Mouse (Mus musculus): Measurements from ENCODE around the gene Aloxe3. TPM values are rescaled to one million over a fixed set of nuclear protein-coding genes. Genes with fewer than 3 reads are reported as not detected.

The Aloxe3 gene
- total RNA-seq, 1 experiment from 2014 or later, result not detected

Other genes starting within 250 kb of the Aloxe3 start
- not detected in 2 replicates for gene Rnf222, start 237.3 kb upstream of the Aloxe3 start, total RNA-seq (2017)
- 2,315 and 2,386 TPM in 2 replicates for gene Rpl26, start 224.3 kb upstream of the Aloxe3 start, total RNA-seq (2017)
- not detected in 2 replicates for gene Odf4, start 198.8 kb upstream of the Aloxe3 start, total RNA-seq (2017)
- gene Arhgef15, start 168.4 kb upstream of the Aloxe3 start, total RNA-seq (2017), result not detected in 2 replicates
- gene Slc25a35, start 157.8 kb upstream of the Aloxe3 start, total RNA-seq (2017), result 1.7 and 4.7 TPM in 2 replicates
- gene Rangrf, start 150.7 kb upstream of the Aloxe3 start, total RNA-seq (2017), result 2.1 and 2.4 TPM in 2 replicates
- gene Pfas, start 117.4 kb upstream of the Aloxe3 start, total RNA-seq (2017), result 11.9 and 16.4 TPM in 2 replicates
- 35.7 and 42.2 TPM in 2 replicates for gene Ctc1, start 110.0 kb upstream of the Aloxe3 start, total RNA-seq (2017)
- 4.3 and 5.5 TPM in 2 replicates for gene Aurkb, start 80.2 kb upstream of the Aloxe3 start, total RNA-seq (2017)
- gene Borcs6, start 66.2 kb upstream of the Aloxe3 start, total RNA-seq (2017), result 28.4 TPM in 2 replicates
- 1.2 and 1.6 TPM in 2 replicates for gene Tmem107, start 55.1 kb upstream of the Aloxe3 start, total RNA-seq (2017)
- gene Vamp2, start 37.4 kb upstream of the Aloxe3 start, total RNA-seq (2017), result 108 and 111 TPM in 2 replicates
- 28.9 and 36.1 TPM in 2 replicates for gene Per1, start 30.7 kb upstream of the Aloxe3 start, total RNA-seq (2017)
- gene Hes7, start 5.5 kb upstream of the Aloxe3 start, total RNA-seq (2017), result 0.23 TPM in 1 of 2 replicates, not detected in the other
- gene 9130213A22Rik, start 3.3 kb upstream of the Aloxe3 start, total RNA-seq (2017), result 0.23 and 0.74 TPM in 2 replicates
- not detected in 2 replicates for gene Alox12b, start 31.1 kb downstream of the Aloxe3 start, total RNA-seq (2017)
- gene Alox8, start 71.9 kb downstream of the Aloxe3 start, total RNA-seq (2017), result not detected in 2 replicates
- not detected in 2 replicates for gene Gucy2e, start 111.1 kb downstream of the Aloxe3 start, total RNA-seq (2017)
- gene Cntrob, start 197.9 kb downstream of the Aloxe3 start, total RNA-seq (2017), result 20.9 and 27.7 TPM in 2 replicates
- 34.7 and 38.6 TPM in 2 replicates for gene Trappc1, start 198.1 kb downstream of the Aloxe3 start, total RNA-seq (2017)
- gene Kcnab3, start 200.4 kb downstream of the Aloxe3 start, total RNA-seq (2017), result 0.47 and 0.86 TPM in 2 replicates
- gene Rnf227, start 214.6 kb downstream of the Aloxe3 start, total RNA-seq (2017), result 0.93 and 2.6 TPM in 2 replicates
- 152 and 159 TPM in 2 replicates for gene Chd3, start 243.5 kb downstream of the Aloxe3 start, total RNA-seq (2017)

Data from neutrophil, adult 5-6 weeks (primary cell).